ENCODE assay signal across 16 mouse cellular contexts in genomic region chr11:96928088-96928487, GRCm38 (mm10). TPM values are rescaled to one million over a fixed set of nuclear protein-coding genes. Genes with fewer than 3 reads are reported as not detected.
A peak's percentile ranks its signal among the peaks of the same experiment; 100 is the strongest.
DNase-seq lines count a peak whose midpoint lies in the region; ATAC-seq and TF ChIP-seq lines count a peak whose summit lies in the region.
"Had no signal": no experiment of that assay in that cellular context is flagged by ENCODE, and none has a peak within 500 bp of the region (broad histone marks: within the 10 kb centered on the region; RNA-seq: fewer than 3 reads in every experiment).

TSS of gene Prr15l (plus strand) at chr11:96928104.

- no peak for ATAC-seq in lung, embryonic 15.5 days (ENCODE audit: borderline replicate concordance, extremely low read depth, low FRiP score, low TSS enrichment)
- 0 out of 2 replicates have a peak, but pooled peaks have one; percentile 15 for ATAC-seq in stomach, embryonic 15.5 days (ENCODE audit: insufficient read depth, low FRiP score, low read depth)
- no peak for ATAC-seq in activated CD4-positive, CD25-positive, alpha-beta regulatory T cell, adult 4 months
- no peak for ATAC-seq in midbrain, postnatal 0 days (ENCODE audit: low FRiP score)
- ATAC-seq: midbrain, embryonic 15.5 days had no signal

- intact Hi-C loops in heart, postnatal 36 days (cut with DNase I), result no loop called here

- WGBS in lung, embryonic 15.5 days, result 47% methylated on average over 2 of the region's 2 CpGs
- WGBS in large intestine, adult 2 months, result 26% methylated on average over 2 of the region's 2 CpGs
- 47% methylated on average over 2 of the region's 2 CpGs for WGBS in stomach, embryonic 15.5 days
- WGBS in midbrain, postnatal 0 days, result 67% methylated on average over 2 of the region's 2 CpGs

- H3K27me3 ChIP-seq in lung, embryonic 15.5 days, result peaks cover 9% of the 10 kb centered on the region; the same call in 1 of the 2 replicates
- no peaks in the 10 kb centered on the region for H3K27me3 ChIP-seq in stomach, embryonic 15.5 days (replicated peaks)
- 0 out of 2 replicates have a peak, but pooled peaks cover 9% of the 10 kb centered on the region for H3K27me3 ChIP-seq in midbrain, postnatal 0 days (ENCODE audit: insufficient read depth, low read length)

- no peak for TF ChIP-seq CTCF in midbrain, postnatal 0 days (IDR thresholded peaks at IDR 0.05)

- peak within 1 kb of the TSS; percentile 42 for H3K4me3 ChIP-seq in lung, embryonic 15.5 days
- peak within 1 kb of the TSS; percentile 44 for H3K4me3 ChIP-seq in stomach, embryonic 15.5 days (replicated peaks)
- H3K4me3 ChIP-seq in midbrain, postnatal 0 days (ENCODE audit: low read depth, low read length), result no peak within 1 kb of the TSS
- H3K4me3 ChIP-seq: left cerebral cortex, adult 2 months; midbrain, embryonic 15.5 days had no signal

- H3K9me3 ChIP-seq in lung, embryonic 15.5 days, result no peaks in the 10 kb centered on the region
- no peaks in the 10 kb centered on the region for H3K9me3 ChIP-seq in stomach, embryonic 15.5 days
- H3K9me3 ChIP-seq in midbrain, postnatal 0 days (ENCODE audit: low read length), result no peaks in the 10 kb centered on the region
- H3K9me3 ChIP-seq: G1E; midbrain, embryonic 15.5 days had no signal

- H3K4me1 ChIP-seq in lung, embryonic 15.5 days, result peaks cover 14% of the 10 kb centered on the region
- peaks cover 7% of the 10 kb centered on the region for H3K4me1 ChIP-seq in stomach, embryonic 15.5 days
- no peaks in the 10 kb centered on the region for H3K4me1 ChIP-seq in midbrain, postnatal 0 days (ENCODE audit: insufficient read depth, low read length)
- H3K4me1 ChIP-seq: midbrain, embryonic 15.5 days had no signal

- peak within 1 kb of the TSS; percentile 96 for H3K27ac ChIP-seq in lung, embryonic 15.5 days
- H3K27ac ChIP-seq in stomach, embryonic 15.5 days, result peak within 1 kb of the TSS; percentile 96
- H3K27ac ChIP-seq in midbrain, postnatal 0 days (ENCODE audit: low read depth, low read length), result no peak within 1 kb of the TSS
- H3K27ac ChIP-seq: left cerebral cortex, adult 2 months; midbrain, embryonic 15.5 days had no signal

- DNase-seq in heart, adult 11 months, result peak; percentile 85
- DNase-seq in heart, postnatal 36 days, result no peak
- no peak for DNase-seq in lung, postnatal 14 days
- no peak for DNase-seq in large intestine, adult 2 months (ENCODE audit: low read depth, low spot score)
- DNase-seq in midbrain, postnatal 0 days (ENCODE audit: low spot score), result no peak
- DNase-seq: cerebellum, adult 8-10 months; heart, postnatal 10 days; kidney, adult 9 months; right cerebral cortex, postnatal 25 days had no signal

- peak within 1 kb of the TSS; percentile 51 for H3K4me2 ChIP-seq in lung, embryonic 15.5 days
- peak within 1 kb of the TSS; percentile 49 for H3K4me2 ChIP-seq in stomach, embryonic 15.5 days
- H3K4me2 ChIP-seq in midbrain, postnatal 0 days (ENCODE audit: low read depth, low read length, poor library complexity, severe bottlenecking), result no peak within 1 kb of the TSS
- H3K4me2 ChIP-seq: midbrain, embryonic 15.5 days had no signal

- H3K36me3 ChIP-seq in lung, embryonic 15.5 days, result no peaks in the 10 kb centered on the region
- no peaks in the 10 kb centered on the region for H3K36me3 ChIP-seq in stomach, embryonic 15.5 days
- no peaks in the 10 kb centered on the region for H3K36me3 ChIP-seq in midbrain, postnatal 0 days (ENCODE audit: insufficient read depth, low read length)
- H3K36me3 ChIP-seq: G1E; midbrain, embryonic 15.5 days had no signal

- H3K9ac ChIP-seq in lung, embryonic 15.5 days, result no peak within 1 kb of the TSS
- no peak within 1 kb of the TSS for H3K9ac ChIP-seq in stomach, embryonic 15.5 days
- no peak within 1 kb of the TSS for H3K9ac ChIP-seq in midbrain, postnatal 0 days (replicated peaks; ENCODE audit: low read length, poor library complexity, severe bottlenecking)
- H3K9ac ChIP-seq: midbrain, embryonic 15.5 days had no signal

RNA-seq across cellular contexts. Expression of gene Prr15l, which starts in this region (rescaled TPM):
- 1 to 10 TPM in 1 of 2 experiments, under 1 TPM in 1; 0.73 to 1.8 TPM for total RNA-seq in heart, postnatal 36 days (2021)
- 38.2 and 40.1 TPM in 2 replicates for polyA plus RNA-seq in lung, embryonic 15.5 days (2015; fragmentation: Nextera tagmentation; extraction: Ambion mirVana)
- 194 and 206 TPM in 2 replicates for polyA plus RNA-seq in large intestine, adult 2 months (2012; rRNA removed)
- polyA plus RNA-seq in stomach, embryonic 15.5 days (2015; fragmentation: Nextera tagmentation; extraction: Ambion mirVana), result 55.2 and 65.6 TPM in 2 replicates
- under 1 TPM in 1 of 2 experiments, not detected in 1; 0.15 TPM for polyA plus RNA-seq in activated CD4-positive, CD25-positive, alpha-beta regulatory T cell, adult 4 months (2017; shearing (Covaris generic))
- total RNA-seq in midbrain, postnatal 0 days (2014; rRNA removed), result 0.27 TPM in 1 of 2 replicates, not detected in the other
- polyA plus RNA-seq in midbrain, postnatal 0 days (2015; fragmentation: Nextera tagmentation; extraction: Ambion mirVana), result 0.51 and 0.56 TPM in 2 replicates
- total RNA-seq: gastrocnemius, postnatal 4 days; left cerebral cortex, adult 2 months had no signal

Comparison
In these comparisons a context has a peak if more than half of its experiments do, and no peak if none do; other contexts are left out.
1. RNA of gene Prr15l (polyA plus RNA-seq): 194 to 206 TPM in large intestine, adult 2 months, 55.2 to 65.6 TPM in stomach, embryonic 15.5 days and 38.2 to 40.1 TPM in lung, embryonic 15.5 days; 0.51 to 0.56 TPM in midbrain, postnatal 0 days and 0.15 TPM in activated CD4-positive, CD25-positive, alpha-beta regulatory T cell, adult 4 months; every median in the first group is over 10 times any median in the second.